Mouse (Mus musculus) ovary, postnatal 36 days (tissue): ENCODE results near the gene Islr.

Source experiments
- DNase-seq: peaks from one replicate; pipeline ENCODE4 v3.0.0; 2022; ENCODE audit warnings: low spot score, mixed read lengths

Gene Islr

GRCm38 (mm10) chr9:58196610-58197567 lies 7.2 kb downstream of the Islr start:
- DNase-seq, result no peak

- no peak for DNase-seq
Measured at GRCm38 (mm10) chr9:58196141-58196540, 8.0 kb downstream of the Islr start.

- DNase-seq, result no peak
Measured at GRCm38 (mm10) chr9:58195671-58196070, 8.4 kb downstream of the Islr start.

DNA sequence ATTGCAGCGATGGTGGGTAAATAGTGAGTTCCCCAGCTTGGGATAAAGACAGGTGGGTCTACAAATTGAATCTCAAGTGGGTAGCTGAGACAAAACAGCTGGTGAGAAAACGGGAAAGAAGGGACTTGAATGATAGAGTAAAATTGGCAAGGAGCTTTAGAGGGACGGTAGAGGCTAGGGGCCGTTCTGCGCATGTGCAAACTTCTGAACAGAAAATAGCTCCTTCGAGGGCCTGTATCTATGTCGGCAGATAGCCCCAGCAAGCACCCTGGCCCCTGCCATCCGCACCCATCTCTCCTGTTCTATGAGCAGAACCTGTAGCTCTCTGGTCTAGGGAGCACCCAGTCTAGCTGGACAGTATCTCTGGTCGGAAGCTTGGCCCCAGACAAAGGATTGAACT lies 9.9 kb downstream of the Islr start:
- no peak for DNase-seq

DNA sequence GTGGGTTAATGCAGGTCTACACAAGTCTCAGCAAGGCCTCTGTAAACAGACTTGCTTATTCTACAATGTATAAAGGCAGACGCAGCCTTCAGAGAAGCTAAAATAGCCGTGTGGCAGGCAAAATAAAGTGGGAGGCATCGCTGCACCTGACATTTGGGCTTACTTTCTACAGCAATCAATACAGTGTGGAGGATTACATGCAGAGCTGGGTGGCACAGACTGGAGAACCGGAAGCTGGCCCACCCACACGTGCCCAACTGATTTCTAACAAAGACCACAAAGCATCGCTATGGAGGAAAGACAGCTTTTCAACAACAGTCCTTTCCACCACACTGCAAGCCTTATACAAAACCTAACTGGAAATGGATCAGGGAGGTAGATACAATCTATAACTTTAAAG lies 19.6 kb downstream of the Islr start:
- DNase-seq, result no peak

DNA sequence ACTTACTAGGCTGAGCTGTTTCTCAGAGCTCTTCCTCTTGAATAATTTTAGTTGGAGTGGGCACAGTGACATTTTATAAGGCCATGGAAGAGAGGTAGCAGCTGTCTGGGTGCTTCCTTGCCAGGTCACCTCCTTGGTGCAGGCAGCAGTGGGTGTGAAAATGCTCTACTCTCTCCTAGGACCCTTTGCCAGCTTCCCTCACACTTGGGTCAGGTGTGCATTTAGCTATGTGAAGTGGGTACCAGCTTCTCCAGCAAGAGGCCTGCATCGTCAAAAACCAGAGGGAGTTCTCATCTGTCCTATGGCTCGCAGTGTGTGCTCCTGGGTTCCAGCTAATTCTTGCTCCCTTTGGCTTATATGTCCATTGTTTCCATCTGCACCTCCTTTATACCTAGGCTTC lies 24.7 kb downstream of the Islr start:
- no peak for DNase-seq

- no peak for DNase-seq
Measured at GRCm38 (mm10) chr9:58177165-58177564, 26.9 kb downstream of the Islr start.

GRCm38 (mm10) chr9:58175745-58176487 lies 28.2 kb downstream of the Islr start:
- DNase-seq, result no peak

GRCm38 (mm10) chr9:58174818-58175251 lies 29.3 kb downstream of the Islr start:
- no peak for DNase-seq

DNA sequence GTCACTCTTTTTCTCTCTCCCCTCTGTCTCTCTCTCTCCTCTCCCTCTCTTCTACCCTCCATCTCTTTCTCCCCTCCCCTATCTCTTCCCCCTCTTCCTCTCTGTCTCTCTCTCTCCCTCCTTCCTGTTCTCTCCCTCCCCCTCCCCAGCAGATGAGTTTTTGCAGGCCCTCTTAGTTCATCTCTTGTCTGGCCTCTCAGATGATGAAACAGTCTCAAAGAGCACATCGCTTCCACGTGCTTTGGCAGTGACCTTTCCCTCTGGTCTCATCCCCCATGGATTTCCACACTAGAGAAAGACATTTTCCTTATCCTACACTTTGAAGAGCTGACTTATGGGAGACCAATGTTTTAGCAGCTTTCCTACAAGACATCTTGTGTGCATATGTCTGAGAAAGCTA lies 31.2 kb downstream of the Islr start:
- no peak for DNase-seq

DNA sequence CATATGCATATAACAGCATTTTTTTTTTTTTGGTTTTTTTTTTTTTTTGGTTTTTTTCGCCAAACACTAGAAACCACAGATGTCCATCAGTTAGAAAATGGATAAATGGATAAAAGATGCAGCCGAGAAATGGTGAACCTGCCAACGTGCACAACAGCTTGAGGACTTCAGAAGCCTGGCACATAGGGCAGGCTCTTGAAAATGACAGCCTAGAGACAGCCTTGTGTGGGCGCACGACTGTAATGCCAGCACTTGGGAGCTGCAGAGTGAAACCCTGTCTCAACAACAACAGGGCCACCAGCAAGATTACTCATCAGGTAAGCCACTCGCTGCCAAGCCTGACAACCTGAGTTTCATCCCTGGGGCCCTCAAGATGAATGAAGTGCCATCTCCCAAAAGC lies 34.7 kb downstream of the Islr start:
- no peak for DNase-seq

GRCm38 (mm10) chr9:58168880-58169279 lies 35.2 kb downstream of the Islr start:
- DNase-seq, result no peak

DNA sequence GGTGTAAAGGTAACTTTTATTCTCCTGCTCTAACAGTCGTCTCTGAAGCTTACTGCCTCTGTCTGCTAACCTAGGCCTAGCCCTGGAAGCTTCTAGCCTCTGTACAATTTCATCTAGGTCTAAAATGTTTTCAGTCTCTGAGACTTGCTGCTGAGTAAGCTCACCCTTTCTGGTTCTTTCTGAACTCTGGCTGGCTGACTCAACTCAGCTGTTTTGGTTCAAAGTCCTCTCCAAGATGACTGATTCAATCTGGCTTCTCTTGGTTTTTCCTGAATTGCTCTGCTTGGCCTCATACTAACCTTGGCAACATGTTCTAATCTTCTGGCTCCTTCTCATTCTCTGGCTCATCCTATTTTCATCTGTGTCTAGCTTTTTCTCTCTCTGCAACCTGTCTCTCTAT lies 38.3 kb downstream of the Islr start:
- DNase-seq, result no peak

DNA sequence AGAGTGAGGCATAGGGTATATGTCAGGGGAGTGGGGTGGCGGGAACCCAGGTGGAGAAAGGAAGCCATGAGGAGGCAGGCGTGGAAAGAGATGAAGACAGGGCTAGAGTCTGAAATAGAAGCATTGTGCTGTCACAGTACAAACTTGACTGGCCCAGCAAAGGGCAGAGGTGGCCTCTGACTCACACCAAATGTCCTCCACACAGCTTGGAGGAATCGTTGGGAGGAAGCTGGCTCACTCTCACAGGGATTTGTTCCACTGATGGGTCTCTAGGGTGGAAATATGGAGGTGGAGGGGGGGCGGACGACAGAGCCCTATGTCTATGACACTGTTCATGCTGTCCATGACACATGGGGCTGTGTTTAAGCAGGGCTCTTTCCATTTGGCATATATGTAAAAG lies 41.0 kb downstream of the Islr start:
- no peak for DNase-seq

- DNase-seq, result no peak
Measured at GRCm38 (mm10) chr9:58162173-58162572, 41.9 kb downstream of the Islr start.

GRCm38 (mm10) chr9:58160315-58160714 lies 43.8 kb downstream of the Islr start:
- DNase-seq, result no peak

DNA sequence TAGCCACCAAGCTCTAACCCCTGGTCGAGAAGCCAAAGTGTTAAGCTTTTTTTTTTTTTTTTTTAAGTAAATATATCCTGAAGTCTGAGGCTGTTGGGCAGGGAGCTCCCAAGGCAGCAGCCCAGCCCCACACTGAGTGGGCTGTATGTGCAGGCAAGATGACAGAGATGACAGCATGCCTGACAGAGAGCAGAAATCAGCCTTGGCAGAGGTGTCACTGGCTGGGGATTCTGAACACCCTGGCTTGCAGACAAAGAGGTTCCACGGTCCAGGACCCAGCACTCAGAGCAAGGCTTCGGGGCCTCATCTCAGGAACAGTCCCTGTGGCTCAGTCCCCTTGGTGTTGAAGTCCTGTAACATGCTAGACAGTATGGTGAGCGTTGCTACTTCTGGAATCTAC lies 44.3 kb downstream of the Islr start:
- no peak for DNase-seq

DNA sequence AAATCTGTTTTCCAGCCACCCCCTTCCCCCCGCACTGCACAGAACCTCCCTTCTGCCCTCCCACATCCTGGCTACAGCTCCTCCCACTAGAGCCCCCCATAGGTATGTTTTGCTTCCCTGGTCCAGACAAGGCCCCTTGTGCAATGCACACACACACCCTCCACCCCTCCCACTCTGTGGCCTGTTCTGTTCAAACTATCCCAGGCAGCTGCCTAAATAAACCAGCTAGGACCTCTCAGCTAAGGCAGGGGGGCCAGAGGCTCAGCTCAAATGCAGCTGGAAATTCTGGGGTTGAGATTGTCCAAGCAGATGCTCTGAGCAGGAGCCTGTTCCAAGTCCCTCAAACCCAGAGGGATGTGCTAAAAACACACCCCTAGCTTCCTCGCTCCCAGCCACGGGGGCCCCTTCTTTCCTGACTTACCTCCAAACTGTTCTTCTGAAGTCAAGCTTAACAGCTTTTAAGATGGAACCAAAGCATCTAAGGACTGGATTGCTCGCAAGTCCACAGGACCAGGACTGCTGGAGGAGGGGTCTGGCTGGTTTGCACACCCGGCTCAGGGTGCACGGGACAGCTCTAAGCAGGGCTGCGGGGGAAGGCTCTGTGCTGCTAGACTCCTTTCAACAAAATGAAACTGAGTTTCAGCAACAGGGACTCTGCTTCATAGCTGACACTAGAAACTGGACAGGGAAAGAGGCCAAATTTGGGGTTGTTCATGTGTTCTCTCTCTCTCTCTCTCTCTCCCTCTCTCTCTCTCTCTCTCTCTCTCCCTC lies 45.4 kb downstream of the Islr start:
- no peak for DNase-seq

- DNase-seq, result no peak
Measured at GRCm38 (mm10) chr9:58157838-58158237, 46.3 kb downstream of the Islr start.

DNA sequence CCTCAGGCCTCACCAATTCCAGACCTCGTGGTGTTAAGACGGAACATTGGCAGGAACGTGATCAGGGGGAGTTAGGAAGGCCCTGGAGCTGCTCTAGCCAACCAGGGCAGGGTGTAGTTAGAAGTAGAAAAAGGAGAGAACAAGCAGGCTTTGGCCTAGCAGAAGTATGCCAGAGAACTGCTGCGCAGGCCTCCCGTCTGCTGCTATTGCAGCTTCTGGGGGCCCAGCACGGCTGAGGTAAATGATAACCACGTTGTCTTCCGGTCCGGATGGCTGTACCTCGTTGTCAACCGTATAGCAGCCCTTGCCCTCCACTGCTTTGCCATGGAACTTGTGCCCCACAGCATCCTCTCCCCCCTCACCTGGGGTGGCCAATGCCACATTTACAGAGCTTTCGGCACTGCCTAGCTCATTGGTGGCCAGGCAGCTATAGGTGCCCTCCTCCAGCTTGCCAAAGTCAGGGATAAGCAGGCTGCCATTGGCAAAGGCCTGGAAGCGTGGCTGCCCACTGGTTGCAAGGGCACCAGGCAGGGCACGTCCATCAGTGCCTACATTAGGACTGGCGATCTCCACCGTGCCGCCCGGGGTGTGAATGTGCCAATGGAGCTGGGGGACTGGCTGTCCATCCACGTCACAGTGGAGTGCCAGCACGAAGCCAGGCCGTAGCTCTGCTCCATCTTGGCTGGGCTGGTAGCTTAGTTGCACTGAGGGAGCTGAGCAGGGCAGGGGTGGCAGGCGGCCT lies 47.1 kb downstream of the Islr start:
- no peak for DNase-seq

DNA sequence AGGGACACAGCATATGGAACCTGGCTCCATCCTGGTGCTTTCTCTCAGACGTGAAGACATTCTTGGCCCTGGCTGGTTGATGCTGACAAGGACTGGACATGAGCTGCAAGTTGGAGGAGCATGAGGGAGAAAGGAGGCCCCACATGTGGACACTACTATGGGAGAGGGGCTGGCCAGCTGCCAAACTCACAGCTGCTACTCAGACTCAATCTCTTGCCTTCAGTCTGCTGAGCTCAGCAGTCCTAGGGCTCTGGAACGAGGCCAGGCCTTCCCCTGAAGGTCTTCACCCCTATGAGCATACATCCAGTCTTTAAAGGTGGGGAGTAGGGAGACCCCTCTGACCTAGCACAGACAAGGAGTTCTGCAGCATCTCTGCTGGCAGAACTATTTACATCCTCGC lies 48.7 kb downstream of the Islr start:
- DNase-seq, result peak; percentile 53

DNA sequence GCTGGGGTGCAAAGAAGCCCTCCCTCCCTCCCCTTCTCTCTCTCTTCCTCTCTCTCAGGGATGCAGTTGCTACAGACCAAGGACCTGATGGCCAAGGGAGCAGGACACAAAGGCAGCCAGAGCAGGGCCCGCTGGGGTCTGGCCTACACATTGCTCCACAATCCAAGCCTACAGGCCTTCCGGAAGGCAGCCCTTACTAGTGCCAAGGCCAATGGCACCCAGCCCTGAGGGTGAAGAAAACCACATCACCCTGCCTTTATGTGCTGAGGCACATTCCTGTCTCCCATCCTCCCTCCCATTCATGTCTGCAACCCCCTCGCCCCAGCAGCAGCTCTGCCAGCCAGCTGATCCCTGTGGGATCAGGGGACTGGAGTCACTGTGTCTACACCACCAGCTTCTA lies 51.0 kb downstream of the Islr start:
- DNase-seq, result no peak
